Mouse (Mus musculus): ENCODE measurements around the gene Sh2b3.

DNA sequence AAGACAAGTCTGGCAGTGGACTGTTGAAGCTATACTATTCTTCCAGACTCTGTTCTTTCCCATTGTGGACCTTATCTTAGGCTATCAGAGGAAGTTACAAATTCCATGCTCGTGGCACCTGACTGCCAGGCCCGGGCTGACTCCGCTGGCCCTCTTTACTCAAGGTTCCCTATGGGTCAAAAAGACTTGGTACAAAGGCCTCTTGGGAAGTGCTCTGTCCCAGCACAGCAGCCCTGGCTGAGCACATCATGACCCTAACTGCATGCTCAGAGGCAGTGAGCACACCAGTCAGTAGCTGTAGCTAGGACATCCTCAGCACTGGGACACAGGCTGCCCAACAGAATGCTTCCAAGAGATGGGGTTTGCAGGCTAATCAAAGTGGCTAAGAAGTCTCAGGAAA is 16.8 kb downstream of the Sh2b3 start:
- TF ChIP-seq CTCF (conservative IDR thresholded peaks at IDR 0.05 in 1 of 2, IDR thresholded peaks at IDR 0.05 in 1 of 2; ENCODE audit: low read depth in 2 of 2, low read length in 2 of 2) (no peak), TCF12 (IDR thresholded peaks at IDR 0.05; ENCODE audit: low read depth, low read length) (no peak), CHD2 (IDR thresholded peaks at IDR 0.05; ENCODE audit: low read length) (no peak), MEF2A (IDR thresholded peaks at IDR 0.05; ENCODE audit: borderline replicate concordance, low read depth, low read length) (no peak), NRF1 (IDR thresholded peaks at IDR 0.05; ENCODE audit: low read depth, low read length) (no peak), JUN (IDR thresholded peaks at IDR 0.05; ENCODE audit: insufficient read depth, low read depth, low read length) (no peak), EP300 (IDR thresholded peaks at IDR 0.05; ENCODE audit: low read length) (no peak), UBTF (IDR thresholded peaks at IDR 0.05; ENCODE audit: low read depth, low read length) (no peak)
